Mouse (Mus musculus): ENCODE data around the gene Pdcd4. TPM values are rescaled to one million over a fixed set of nuclear protein-coding genes. Genes with fewer than 3 reads are reported as not detected.

The Pdcd4 gene
- polyA plus RNA-seq, 1 experiment from 2014 or later = 90.6 TPM

GRCm38 (mm10) chr19:53891569-53891968 lies 462 bp upstream of the Pdcd4 start:
- WGBS = 98% methylated on average over 2 of the region's 2 CpGs

GRCm38 (mm10) chr19:53892838-53893359 lies 868 bp downstream of the Pdcd4 start:
- Histone ChIP-seq H3K4me3 (ENCODE audit: low read depth, low read length) (no peak overlapping the region), H3K4me2 (ENCODE audit: low read depth, low read length, severe bottlenecking) (no peak overlapping the region), H3K9ac (ENCODE audit: low read length) (no peak overlapping the region), H3K27me3 (ENCODE audit: control insufficient read depth, insufficient read depth, low read length) (no peaks in the 10 kb centered on the region), H3K4me1 (replicated peaks; ENCODE audit: control insufficient read depth, insufficient read depth, low read length) (no peaks in the 10 kb centered on the region), H3K27ac (ENCODE audit: low read depth, low read length) (no peak overlapping the region), H3K36me3 (ENCODE audit: control insufficient read depth, insufficient read depth, low read length) (no peaks in the 10 kb centered on the region), H3K9me3 (ENCODE audit: control insufficient read depth, low read length) (no peaks in the 10 kb centered on the region)
- 76% methylated on average over 9 of the region's 9 CpGs for WGBS
- ATAC-seq (replicated peaks; ENCODE audit: low FRiP score) = no peak
- DNase-seq (ENCODE audit: low spot score) = peak; percentile 22

More at GRCm38 (mm10) chr19:53891569-53891968, 462 bp upstream of the Pdcd4 start:
- Histone ChIP-seq H3K27ac (ENCODE audit: low read depth, low read length) (no peak overlapping the region), H3K9me3 (ENCODE audit: control insufficient read depth, low read length) (no peaks in the 10 kb centered on the region), H3K36me3 (ENCODE audit: control insufficient read depth, insufficient read depth, low read length) (no peaks in the 10 kb centered on the region), H3K4me2 (ENCODE audit: low read depth, low read length, severe bottlenecking) (no peak overlapping the region), H3K4me3 (ENCODE audit: low read depth, low read length) (no peak overlapping the region), H3K4me1 (replicated peaks; ENCODE audit: control insufficient read depth, insufficient read depth, low read length) (no peaks in the 10 kb centered on the region), H3K27me3 (ENCODE audit: control insufficient read depth, insufficient read depth, low read length) (no peaks in the 10 kb centered on the region), H3K9ac (ENCODE audit: low read length) (no peak overlapping the region)
- DNase-seq (ENCODE audit: low spot score) (peak; percentile 29), ATAC-seq (replicated peaks; ENCODE audit: low FRiP score) (no peak)

GRCm38 (mm10) chr19:53893711-53894171 lies 1.7 kb downstream of the Pdcd4 start:
- Histone ChIP-seq H3K27ac (ENCODE audit: low read depth, low read length) (no peak overlapping the region), H3K27me3 (ENCODE audit: control insufficient read depth, insufficient read depth, low read length) (no peaks in the 10 kb centered on the region), H3K4me2 (ENCODE audit: low read depth, low read length, severe bottlenecking) (no peak overlapping the region), H3K4me1 (replicated peaks; ENCODE audit: control insufficient read depth, insufficient read depth, low read length) (no peaks in the 10 kb centered on the region), H3K4me3 (ENCODE audit: low read depth, low read length) (no peak overlapping the region), H3K36me3 (ENCODE audit: control insufficient read depth, insufficient read depth, low read length) (no peaks in the 10 kb centered on the region), H3K9me3 (ENCODE audit: control insufficient read depth, low read length) (no peaks in the 10 kb centered on the region), H3K9ac (ENCODE audit: low read length) (no peak overlapping the region)
- no peak for ATAC-seq (replicated peaks; ENCODE audit: low FRiP score)
- peak; percentile 28 for DNase-seq (ENCODE audit: low spot score)
- 83% methylated on average over 3 of the region's 3 CpGs for WGBS

- ATAC-seq (replicated peaks; ENCODE audit: low FRiP score) (no peak), DNase-seq (ENCODE audit: low spot score) (peak; percentile 31)
- H3K4me2 ChIP-seq (ENCODE audit: low read depth, low read length, severe bottlenecking) = no peak overlapping the region
- H3K36me3 ChIP-seq (ENCODE audit: control insufficient read depth, insufficient read depth, low read length) = no peaks in the 10 kb centered on the region
- WGBS = 79% methylated on average over 12 of the region's 12 CpGs
- no peaks in the 10 kb centered on the region; the same call in 1 of the 2 replicates for H3K4me1 ChIP-seq (replicated peaks; ENCODE audit: control insufficient read depth, insufficient read depth, low read length)
- no peaks in the 10 kb centered on the region for H3K9me3 ChIP-seq (ENCODE audit: control insufficient read depth, low read length)
- no peak overlapping the region for H3K27ac ChIP-seq (ENCODE audit: low read depth, low read length)
- H3K4me3 ChIP-seq (ENCODE audit: low read depth, low read length) = no peak overlapping the region
- no peaks in the 10 kb centered on the region for H3K27me3 ChIP-seq (ENCODE audit: control insufficient read depth, insufficient read depth, low read length)
- H3K9ac ChIP-seq (ENCODE audit: low read length) = no peak overlapping the region
Observed at GRCm38 (mm10) chr19:53894538-53895121, 2.6 kb downstream of the Pdcd4 start.

- Histone ChIP-seq H3K4me3 (ENCODE audit: low read depth, low read length) (no peak overlapping the region), H3K27ac (ENCODE audit: low read depth, low read length) (no peak overlapping the region), H3K9ac (ENCODE audit: low read length) (no peak overlapping the region), H3K27me3 (ENCODE audit: control insufficient read depth, insufficient read depth, low read length) (no peaks in the 10 kb centered on the region), H3K4me2 (ENCODE audit: low read depth, low read length, severe bottlenecking) (no peak overlapping the region), H3K36me3 (ENCODE audit: control insufficient read depth, insufficient read depth, low read length) (no peaks in the 10 kb centered on the region), H3K4me1 (replicated peaks; ENCODE audit: control insufficient read depth, insufficient read depth, low read length) (no peaks in the 10 kb centered on the region; the same call in 1 of the 2 replicates), H3K9me3 (ENCODE audit: control insufficient read depth, low read length) (no peaks in the 10 kb centered on the region)
- peak; percentile 4 for DNase-seq (ENCODE audit: low spot score)
- ATAC-seq (replicated peaks; ENCODE audit: low FRiP score) = no peak
- WGBS = 82% methylated on average over 5 of the region's 5 CpGs
Observed at GRCm38 (mm10) chr19:53898046-53898445, 6.0 kb downstream of the Pdcd4 start.

GRCm38 (mm10) chr19:53898498-53898897 lies 6.5 kb downstream of the Pdcd4 start:
- Histone ChIP-seq H3K9me3 (ENCODE audit: control insufficient read depth, low read length) (no peaks in the 10 kb centered on the region), H3K9ac (ENCODE audit: low read length) (no peak overlapping the region), H3K4me2 (ENCODE audit: low read depth, low read length, severe bottlenecking) (no peak overlapping the region), H3K36me3 (ENCODE audit: control insufficient read depth, insufficient read depth, low read length) (no peaks in the 10 kb centered on the region), H3K4me1 (replicated peaks; ENCODE audit: control insufficient read depth, insufficient read depth, low read length) (no peaks in the 10 kb centered on the region; the same call in 1 of the 2 replicates), H3K27ac (ENCODE audit: low read depth, low read length) (no peak overlapping the region), H3K27me3 (ENCODE audit: control insufficient read depth, insufficient read depth, low read length) (no peaks in the 10 kb centered on the region), H3K4me3 (ENCODE audit: low read depth, low read length) (no peak overlapping the region)
- ATAC-seq (replicated peaks; ENCODE audit: low FRiP score) (no peak), DNase-seq (ENCODE audit: low spot score) (peak; percentile 44)
- 79% methylated on average over 4 of the region's 4 CpGs for WGBS

- H3K4me3 ChIP-seq (ENCODE audit: low read depth, low read length) = no peak overlapping the region
- 87% methylated on average over 25 of the region's 25 CpGs for WGBS
- H3K27ac ChIP-seq (ENCODE audit: low read depth, low read length) = no peak overlapping the region
- ATAC-seq (replicated peaks; ENCODE audit: low FRiP score) (no peak), DNase-seq (ENCODE audit: low spot score) (peak; percentile 28)
- H3K36me3 ChIP-seq (ENCODE audit: control insufficient read depth, insufficient read depth, low read length) = no peaks in the 10 kb centered on the region
- no peaks in the 10 kb centered on the region for H3K27me3 ChIP-seq (ENCODE audit: control insufficient read depth, insufficient read depth, low read length)
- no peak overlapping the region for H3K9ac ChIP-seq (ENCODE audit: low read length)
- no peak overlapping the region for H3K4me2 ChIP-seq (ENCODE audit: low read depth, low read length, severe bottlenecking)
- H3K9me3 ChIP-seq (ENCODE audit: control insufficient read depth, low read length) = no peaks in the 10 kb centered on the region
- no peaks in the 10 kb centered on the region; the same call in 1 of the 2 replicates for H3K4me1 ChIP-seq (replicated peaks; ENCODE audit: control insufficient read depth, insufficient read depth, low read length)
Observed at GRCm38 (mm10) chr19:53898970-53899900, 7.2 kb downstream of the Pdcd4 start.

GRCm38 (mm10) chr19:53899941-53900610 lies 8.0 kb downstream of the Pdcd4 start:
- Histone ChIP-seq H3K4me3 (ENCODE audit: low read depth, low read length) (no peak overlapping the region), H3K27me3 (ENCODE audit: control insufficient read depth, insufficient read depth, low read length) (no peaks in the 10 kb centered on the region), H3K4me1 (replicated peaks; ENCODE audit: control insufficient read depth, insufficient read depth, low read length) (no peaks in the 10 kb centered on the region; the same call in 1 of the 2 replicates), H3K4me2 (ENCODE audit: low read depth, low read length, severe bottlenecking) (no peak overlapping the region), H3K9me3 (ENCODE audit: control insufficient read depth, low read length) (no peaks in the 10 kb centered on the region), H3K27ac (ENCODE audit: low read depth, low read length) (no peak overlapping the region), H3K36me3 (ENCODE audit: control insufficient read depth, insufficient read depth, low read length) (no peaks in the 10 kb centered on the region), H3K9ac (ENCODE audit: low read length) (no peak overlapping the region)
- DNase-seq (ENCODE audit: low spot score) (peak; percentile 38), ATAC-seq (replicated peaks; ENCODE audit: low FRiP score) (no peak)
- WGBS = 88% methylated on average over 14 of the region's 14 CpGs
